Mouse (Mus musculus) kidney, postnatal 0 days (tissue): ENCODE results near the gene Gas2l1. TPM values are rescaled to one million over a fixed set of nuclear protein-coding genes. Genes with fewer than 3 reads are reported as not detected.

Source experiments
- ATAC-seq: fragments of 200-750 bp; cut with Nextera tagmentation; replicated peaks from 2 replicates; pipeline ENCODE4 v1.8.0; 2017; ENCODE audit warnings: low read depth, moderate number of reproducible peaks, moderate TSS enrichment, moderate library complexity; ENCODE audit not compliant: low FRiP score
- DNase-seq: peaks from one replicate; pipeline ENCODE4 v3.0.0-alpha.2; 2016; ENCODE audit warnings: low spot score
- H3K27ac ChIP-seq: fragments of 300-500 bp; sonication (generic); 2 replicates; pipeline ENCODE4 v1.5.1; 2014; ENCODE audit warnings: mild to moderate bottlenecking
- H3K27me3 ChIP-seq: fragments of 300-500 bp; sonication (generic); 2 replicates; pipeline ENCODE4 v1.6.1; 2014; ENCODE audit warnings: low read length, mixed read lengths; ENCODE audit not compliant: insufficient read depth
- H3K36me3 ChIP-seq: fragments of 300-500 bp; sonication (generic); 2 replicates; pipeline ENCODE4 v1.6.1; 2014; ENCODE audit warnings: low read length, mixed read lengths; ENCODE audit not compliant: insufficient read depth
- H3K4me1 ChIP-seq: fragments of 300-500 bp; sonication (generic); replicated peaks from 2 replicates; pipeline ENCODE4 v1.6.1; 2014; ENCODE audit warnings: antibody characterized with exemption, low read length, mixed read lengths; ENCODE audit not compliant: insufficient read depth
- H3K4me2 ChIP-seq: fragments of 300-500 bp; sonication (generic); 2 replicates; pipeline ENCODE4 v1.6.1; 2014; ENCODE audit warnings: mild to moderate bottlenecking, low read length, moderate library complexity, mixed read lengths
- H3K4me3 ChIP-seq: fragments of 300-500 bp; sonication (generic); replicated peaks from 2 replicates; pipeline ENCODE4 v1.5.1; 2014; ENCODE audit warnings: low read depth, low read length
- H3K9ac ChIP-seq: fragments of 300-500 bp; sonication (generic); 2 replicates; pipeline ENCODE4 v1.6.1; 2014; ENCODE audit warnings: low read depth, low read length
- H3K9me3 ChIP-seq: fragments of 300-500 bp; sonication (generic); replicated peaks from 2 replicates; pipeline ENCODE4 v1.6.1; 2016; ENCODE audit warnings: low read length, inconsistent platforms, mixed read lengths
- CTCF ChIP-seq: IDR thresholded peaks from 2 replicates; pipeline ENCODE4 v1.5.1; 2016; ENCODE audit warnings: antibody characterized with exemption, low read depth, mild to moderate bottlenecking, moderate library complexity
- WGBS: fragments of 180-500 bp; shearing (Covaris S2); extraction: QIAGEN DNeasy Blood & Tissue Kit; methylation state at CpG from one replicate; pipeline ENCODE4 v1.1.7; 2014; 5-methylcytosine and 5-hydroxymethylcytosine counted together
- microRNA-seq: library from miRNA; unstranded; fragments of <30 nt; microRNA quantifications from one replicate; pipeline ENCODE4, GENCODE M21; 2016
- polyA plus RNA-seq: library from polyadenylated mRNA; unstranded; fragments of >200 nt; fragmentation: Nextera tagmentation; extraction: Ambion mirVana; gene quantifications from 2 replicates; pipeline ENCODE4 v1.2.1, GENCODE M21; 2015

Gene Gas2l1
- polyA plus RNA-seq, 1 experiment from 2014 or later, result 30.3 TPM

DNA sequence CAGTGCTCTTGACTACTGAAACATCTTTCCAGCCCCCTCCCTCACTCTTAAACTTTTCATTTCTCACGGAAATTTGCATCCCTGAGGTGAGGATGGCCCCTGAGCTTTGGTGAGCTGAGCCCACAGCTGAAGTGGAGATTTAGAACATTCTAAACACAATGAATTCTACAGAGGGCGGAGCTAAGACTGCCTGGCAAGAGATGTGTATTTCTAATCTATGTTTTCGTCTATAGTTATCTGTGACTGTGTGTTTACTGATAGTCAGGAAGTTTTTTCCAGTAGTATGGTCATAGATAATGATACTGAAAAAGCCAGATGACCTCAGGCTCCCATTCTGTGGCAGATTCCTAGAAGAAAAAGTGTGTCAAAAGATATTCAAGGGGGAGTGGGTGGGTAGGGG is 56.3 kb downstream of the Gas2l1 start:
- no peak overlapping the region for H3K4me2 ChIP-seq
- no peak for TF ChIP-seq CTCF
- 84% methylated on average over 3 of the region's 3 CpGs for WGBS
- no peak overlapping the region for H3K27ac ChIP-seq
- H3K9ac ChIP-seq, result no peak overlapping the region
- ATAC-seq (no peak), DNase-seq (no peak)
- H3K27me3 ChIP-seq, result no peaks in the 10 kb centered on the region
- H3K36me3 ChIP-seq, result peaks cover 7% of the 10 kb centered on the region; the same call in 1 of the 2 replicates
- no peaks in the 10 kb centered on the region for H3K9me3 ChIP-seq
- H3K4me3 ChIP-seq, result no peak overlapping the region
- no peaks in the 10 kb centered on the region for H3K4me1 ChIP-seq

DNA sequence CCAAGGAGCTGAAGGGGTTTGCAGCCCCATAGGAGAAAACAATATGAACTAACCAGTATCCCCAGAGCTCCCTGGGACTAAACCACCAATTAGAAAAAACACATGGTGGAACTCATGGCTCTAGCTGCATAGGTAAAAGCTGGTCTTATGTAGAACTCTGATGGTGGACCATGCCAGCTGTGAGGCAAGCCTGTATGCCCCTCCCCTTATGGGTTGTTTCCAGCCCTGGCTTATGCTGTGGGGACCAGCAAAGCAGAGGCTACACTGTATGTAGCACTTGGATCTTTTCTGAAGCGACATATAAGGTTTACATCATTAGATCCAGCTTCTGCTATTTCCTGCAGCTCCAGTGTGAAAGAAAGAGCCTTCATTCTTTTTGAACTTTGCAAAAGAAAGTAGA is 57.9 kb downstream of the Gas2l1 start:
- no peak overlapping the region for H3K27ac ChIP-seq
- no peaks in the 10 kb centered on the region for H3K4me1 ChIP-seq
- no peaks in the 10 kb centered on the region for H3K27me3 ChIP-seq
- no peak overlapping the region for H3K4me3 ChIP-seq
- no peak for ATAC-seq
- no peak for DNase-seq
- H3K36me3 ChIP-seq, result peaks cover 5% of the 10 kb centered on the region; the same call in 1 of the 2 replicates
- TF ChIP-seq CTCF, result no peak
- H3K9me3 ChIP-seq, result no peaks in the 10 kb centered on the region
- H3K9ac ChIP-seq, result no peak overlapping the region
- H3K4me2 ChIP-seq, result no peak overlapping the region
- 92% methylated on average over 1 of the region's 1 CpGs for WGBS

DNA sequence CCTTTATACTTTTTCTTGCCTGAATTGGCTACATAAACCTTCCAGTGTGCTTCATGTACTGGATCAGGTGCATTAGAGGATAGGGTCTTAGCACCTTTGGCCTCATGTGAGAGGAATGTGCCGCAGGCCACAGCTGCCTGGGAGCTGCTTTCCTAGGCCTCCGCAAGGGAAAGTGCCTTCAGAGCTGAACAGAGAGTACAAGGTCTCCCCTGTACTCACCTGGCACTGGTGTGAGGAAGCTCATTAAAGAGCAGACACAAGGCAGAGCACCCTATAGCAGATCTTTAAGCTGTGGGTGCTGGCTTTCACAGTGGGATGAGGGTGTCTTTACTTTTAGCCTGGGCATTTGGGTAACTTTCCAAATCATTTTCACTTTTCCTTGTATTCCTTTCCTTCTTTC is 59.6 kb downstream of the Gas2l1 start:
- H3K27ac ChIP-seq, result no peak overlapping the region
- peaks cover 5% of the 10 kb centered on the region; the same call in 1 of the 2 replicates for H3K36me3 ChIP-seq
- H3K4me2 ChIP-seq, result no peak overlapping the region
- no peak overlapping the region for H3K9ac ChIP-seq
- no peaks in the 10 kb centered on the region for H3K9me3 ChIP-seq
- no peaks in the 10 kb centered on the region for H3K4me1 ChIP-seq
- no peak for TF ChIP-seq CTCF
- no peak overlapping the region for H3K4me3 ChIP-seq
- WGBS, result 86% methylated on average over 2 of the region's 2 CpGs
- H3K27me3 ChIP-seq, result no peaks in the 10 kb centered on the region
- no peak for ATAC-seq
- no peak for DNase-seq

Small RNA genes within 50 kb of the gene (microRNA-seq; reads per million reads assigned to microRNA genes)
- gene Gm47296, result not detected

Other genes starting within 250 kb of the Gas2l1 start
- gene Nf2, start 215.8 kb downstream of the Gas2l1 start, polyA plus RNA-seq, result 33.3 and 35.6 TPM in 2 replicates
- 82.0 and 90.8 TPM in 2 replicates for gene Nipsnap1, start 191.4 kb downstream of the Gas2l1 start, polyA plus RNA-seq
- 27.3 and 29.8 TPM in 2 replicates for gene Thoc5, start 170.0 kb downstream of the Gas2l1 start, polyA plus RNA-seq
- 0.08 and 0.11 TPM in 2 replicates for gene Nefh, start 117.3 kb downstream of the Gas2l1 start, polyA plus RNA-seq
- 54.5 and 61.6 TPM in 2 replicates for gene Ap1b1, start 78.5 kb downstream of the Gas2l1 start, polyA plus RNA-seq
- 1.9 and 2.7 TPM in 2 replicates for gene Rasl10a, start 7.2 kb downstream of the Gas2l1 start, polyA plus RNA-seq
- gene Rhbdd3, start 33.6 kb upstream of the Gas2l1 start, polyA plus RNA-seq, result 26.8 and 28.3 TPM in 2 replicates
- 477 and 504 TPM in 2 replicates for gene Ewsr1, start 33.9 kb upstream of the Gas2l1 start, polyA plus RNA-seq
- gene Emid1, start 86.9 kb upstream of the Gas2l1 start, polyA plus RNA-seq, result 174 and 180 TPM in 2 replicates
- gene Kremen1, start 196.2 kb upstream of the Gas2l1 start, polyA plus RNA-seq, result 18.3 and 20.0 TPM in 2 replicates